Mouse (Mus musculus) frontal cortex, adult 2 months (tissue): ENCODE measurements around the gene Lin28b. TPM values are rescaled to one million over a fixed set of nuclear protein-coding genes. Genes with fewer than 3 reads are reported as not detected.

Experiments used
- DNase-seq, 2 experiments: peaks; one replicate each; pipeline ENCODE4 v3.0.0; 2022; ENCODE audit warnings: low spot score in 1 of 2; ENCODE audit errors: extremely low spot score in 1 of 2
- polyA plus RNA-seq: library from polyadenylated mRNA; depleted of rRNA; stranded (reverse); fragments of >200 nt; gene quantifications from 2 replicates; pipeline ENCODE4 v1.2.3, GENCODE M21; 2012; rRNA removed

Gene Lin28b
- polyA plus RNA-seq, 1 experiment = 5.2 TPM

DNA sequence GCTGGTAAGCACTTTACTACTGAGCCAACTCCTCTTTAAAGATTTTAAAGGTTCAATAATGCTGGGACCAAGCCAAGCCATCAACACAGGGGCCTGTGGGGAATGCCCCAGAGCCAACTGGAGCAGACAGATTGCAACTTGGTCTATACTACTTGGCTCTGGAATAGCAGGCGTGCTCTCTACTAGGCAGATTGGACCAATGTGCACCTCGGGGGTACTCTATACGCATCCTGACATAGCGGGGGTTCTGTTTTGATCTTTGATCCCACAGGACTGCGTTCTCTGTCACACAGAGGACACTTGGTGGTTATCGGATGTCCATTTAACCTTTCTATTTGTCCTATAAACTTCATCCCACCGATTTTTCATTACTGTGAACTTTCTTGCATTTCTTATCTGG is 151.3 kb downstream of the Lin28b start:
- no peak for DNase-seq

DNA sequence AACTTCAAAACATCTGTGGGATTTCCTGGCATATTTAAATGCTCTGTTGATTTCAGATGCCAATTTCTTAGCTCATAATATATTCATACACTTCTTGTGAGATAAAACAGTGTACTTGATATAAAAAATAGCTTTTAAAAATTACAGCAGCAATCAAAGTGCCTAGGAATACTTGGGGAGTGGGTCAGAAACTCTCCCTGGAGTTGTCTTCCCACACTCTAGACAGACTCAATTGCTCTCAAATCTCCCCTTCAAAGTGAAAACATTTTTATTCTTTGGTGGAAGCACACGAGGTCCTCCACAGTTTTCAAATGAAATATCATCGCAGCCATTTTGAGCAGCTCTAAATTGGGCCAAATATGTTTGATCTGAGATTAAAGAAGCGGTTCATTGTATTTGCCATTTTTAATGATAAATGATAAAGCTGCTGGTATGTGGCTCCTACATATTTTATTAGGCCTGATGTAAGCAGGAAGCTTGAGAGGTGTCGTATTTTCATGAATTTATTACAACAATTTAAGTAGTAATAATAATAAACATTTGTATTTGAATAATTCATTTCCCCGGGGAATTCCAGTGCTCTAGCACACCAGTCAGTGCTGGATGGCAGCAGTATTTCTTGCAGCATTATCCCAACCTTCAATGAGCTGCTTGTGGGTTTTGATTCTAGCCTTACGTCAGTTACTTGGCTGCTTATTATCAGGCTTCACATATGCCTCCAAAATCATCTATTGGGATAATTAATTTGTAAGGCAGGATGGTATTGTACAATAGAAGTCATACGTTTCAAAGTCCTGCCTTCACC is 157.8 kb downstream of the Lin28b start:
- DNase-seq = no peak

Other genes starting within 250 kb of the Lin28b start
- 1.2 TPM in 2 replicates for gene Bves, start 150.6 kb downstream of the Lin28b start, polyA plus RNA-seq
- 45.8 and 52.5 TPM in 2 replicates for gene Hace1, start 91.4 kb upstream of the Lin28b start, polyA plus RNA-seq